Mouse (Mus musculus): ENCODE results near the gene Fbxl8. TPM values are rescaled to one million over a fixed set of nuclear protein-coding genes. Genes with fewer than 3 reads are reported as not detected.

Fbxl8 gene
- polyA plus RNA-seq, 1 experiment from 2014 or later, result 4.0 TPM

- 73% methylated on average over 7 of the region's 7 CpGs for WGBS
These were observed 28.0 kb downstream of the Fbxl8 start for GRCm38 (mm10) chr8:105292471-105292870.

GRCm38 (mm10) chr8:105293405-105293804, 29.0 kb downstream of the Fbxl8 start:
- Histone ChIP-seq H3K9me3 (ENCODE audit: control insufficient read depth, low read length) (no peaks in the 10 kb centered on the region), H3K27me3 (ENCODE audit: control insufficient read depth, insufficient read depth, low read length) (peaks cover 8% of the 10 kb centered on the region), H3K4me2 (ENCODE audit: low read length) (no peak overlapping the region), H3K4me1 (ENCODE audit: control insufficient read depth in 2 of 2, insufficient read depth in 2 of 2, low read length in 2 of 2) (peaks cover 10 to 18% of the 10 kb centered on the region in 2 experiments), H3K27ac (replicated peaks in 1 of 2; ENCODE audit: control insufficient read depth in 1 of 2, insufficient read depth in 1 of 2, low read depth in 2 of 2, low read length in 2 of 2) (no peak overlapping the region), H3K36me3 (ENCODE audit: control insufficient read depth, insufficient read depth, low read length) (no peaks in the 10 kb centered on the region), H3K9ac (ENCODE audit: low read length) (no peak overlapping the region), H3K4me3 (ENCODE audit: control insufficient read depth in 1 of 2, insufficient read depth in 1 of 2, low read depth in 1 of 2, low read length in 2 of 2) (no peak overlapping the region)
- 56% methylated on average over 19 of the region's 19 CpGs for WGBS
- ATAC-seq (ENCODE audit: insufficient number of reproducible peaks, insufficient read depth, low FRiP score, low read depth), result no peak

More at GRCm38 (mm10) chr8:105292471-105292870, 28.0 kb downstream of the Fbxl8 start:
- Histone ChIP-seq H3K4me3 (ENCODE audit: control insufficient read depth in 1 of 2, insufficient read depth in 1 of 2, low read depth in 1 of 2, low read length in 2 of 2) (no peak overlapping the region), H3K4me1 (ENCODE audit: control insufficient read depth in 2 of 2, insufficient read depth in 2 of 2, low read length in 2 of 2) (peaks cover 6 to 14% of the 10 kb centered on the region in 2 experiments), H3K27ac (replicated peaks in 1 of 2; ENCODE audit: control insufficient read depth in 1 of 2, insufficient read depth in 1 of 2, low read depth in 2 of 2, low read length in 2 of 2) (no peak overlapping the region), H3K4me2 (ENCODE audit: low read length) (no peak overlapping the region), H3K36me3 (ENCODE audit: control insufficient read depth, insufficient read depth, low read length) (no peaks in the 10 kb centered on the region), H3K9me3 (ENCODE audit: control insufficient read depth, low read length) (no peaks in the 10 kb centered on the region), H3K9ac (ENCODE audit: low read length) (no peak overlapping the region), H3K27me3 (ENCODE audit: control insufficient read depth, insufficient read depth, low read length) (peaks cover 8% of the 10 kb centered on the region)
- ATAC-seq (ENCODE audit: insufficient number of reproducible peaks, insufficient read depth, low FRiP score, low read depth), result no peak

GRCm38 (mm10) chr8:105294776-105295175, 30.3 kb downstream of the Fbxl8 start:
- WGBS, result 59% methylated on average over 9 of the region's 9 CpGs
- peak overlapping the region; percentile 50 for H3K4me2 ChIP-seq (ENCODE audit: low read length)
- H3K27me3 ChIP-seq (ENCODE audit: control insufficient read depth, insufficient read depth, low read length), result peaks cover 7% of the 10 kb centered on the region
- H3K9me3 ChIP-seq (ENCODE audit: control insufficient read depth, low read length), result no peaks in the 10 kb centered on the region
- no peak overlapping the region; the same call in 1 of the 2 replicates for H3K9ac ChIP-seq (ENCODE audit: low read length)
- peak overlapping the region; percentile 33 to 34; a peak in 3 of 4 replicates for H3K4me3 ChIP-seq (ENCODE audit: control insufficient read depth in 1 of 2, insufficient read depth in 1 of 2, low read depth in 1 of 2, low read length in 2 of 2)
- H3K36me3 ChIP-seq (ENCODE audit: control insufficient read depth, insufficient read depth, low read length), result peaks cover 11% of the 10 kb centered on the region
- H3K27ac ChIP-seq (replicated peaks in 1 of 2; ENCODE audit: control insufficient read depth in 1 of 2, insufficient read depth in 1 of 2, low read depth in 2 of 2, low read length in 2 of 2), result no peak overlapping the region
- ATAC-seq (ENCODE audit: insufficient number of reproducible peaks, insufficient read depth, low FRiP score, low read depth), result no peak
- H3K4me1 ChIP-seq (ENCODE audit: control insufficient read depth in 2 of 2, insufficient read depth in 2 of 2, low read length in 2 of 2), result peaks cover 10 to 22% of the 10 kb centered on the region in 2 experiments

- Histone ChIP-seq H3K4me1 (ENCODE audit: control insufficient read depth in 2 of 2, insufficient read depth in 2 of 2, low read length in 2 of 2) (peaks cover 9 to 17% of the 10 kb centered on the region in 2 experiments), H3K36me3 (ENCODE audit: control insufficient read depth, insufficient read depth, low read length) (peaks cover 16% of the 10 kb centered on the region), H3K27me3 (ENCODE audit: control insufficient read depth, insufficient read depth, low read length) (peaks cover 3% of the 10 kb centered on the region; the same call in 1 of the 2 replicates), H3K4me2 (ENCODE audit: low read length) (peak overlapping the region; percentile 50), H3K27ac (replicated peaks in 1 of 2; ENCODE audit: control insufficient read depth in 1 of 2, insufficient read depth in 1 of 2, low read depth in 2 of 2, low read length in 2 of 2) (peak overlapping the region; percentile 61 to 65; a peak in 2 of 4 replicates), H3K9me3 (ENCODE audit: control insufficient read depth, low read length) (no peaks in the 10 kb centered on the region), H3K4me3 (ENCODE audit: control insufficient read depth in 1 of 2, insufficient read depth in 1 of 2, low read depth in 1 of 2, low read length in 2 of 2) (peak overlapping the region; percentile 33 to 34), H3K9ac (ENCODE audit: low read length) (peak overlapping the region; percentile 45)
- 49% methylated on average over 11 of the region's 11 CpGs for WGBS
- ATAC-seq (ENCODE audit: insufficient number of reproducible peaks, insufficient read depth, low FRiP score, low read depth), result no peak
These were observed 30.8 kb downstream of the Fbxl8 start for GRCm38 (mm10) chr8:105295256-105295655.

- Histone ChIP-seq H3K27me3 (ENCODE audit: control insufficient read depth, insufficient read depth, low read length) (no peaks in the 10 kb centered on the region), H3K27ac (replicated peaks in 1 of 2; ENCODE audit: control insufficient read depth in 1 of 2, insufficient read depth in 1 of 2, low read depth in 2 of 2, low read length in 2 of 2) (peak within 1 kb of the TSS; percentile 65 to 78), H3K4me1 (ENCODE audit: control insufficient read depth in 2 of 2, insufficient read depth in 2 of 2, low read length in 2 of 2) (peaks cover 9 to 17% of the 10 kb centered on the region in 2 experiments), H3K9me3 (ENCODE audit: control insufficient read depth, low read length) (no peaks in the 10 kb centered on the region), H3K9ac (ENCODE audit: low read length) (peak within 1 kb of the TSS; percentile 95), H3K4me2 (ENCODE audit: low read length) (peak within 1 kb of the TSS; percentile 77), H3K36me3 (ENCODE audit: control insufficient read depth, insufficient read depth, low read length) (peaks cover 23% of the 10 kb centered on the region), H3K4me3 (ENCODE audit: control insufficient read depth in 1 of 2, insufficient read depth in 1 of 2, low read depth in 1 of 2, low read length in 2 of 2) (peak within 1 kb of the TSS; percentile 34 to 98)
- WGBS, result 36% methylated on average over 11 of the region's 11 CpGs
- ATAC-seq (ENCODE audit: insufficient number of reproducible peaks, insufficient read depth, low FRiP score, low read depth), result no peak
These were observed 31.6 kb downstream of the Fbxl8 start, which contains the start of gene Exoc3l for GRCm38 (mm10) chr8:105295895-105296573. Gene Exoc3l (minus strand): TSS chr8:105296101.

GRCm38 (mm10) chr8:105297511-105298192, 33.2 kb downstream of the Fbxl8 start, which contains the start of gene E2f4:
Gene E2f4 (plus strand): TSS chr8:105297663.
- Histone ChIP-seq H3K27me3 (ENCODE audit: control insufficient read depth, insufficient read depth, low read length) (no peaks in the 10 kb centered on the region), H3K9me3 (ENCODE audit: control insufficient read depth, low read length) (no peaks in the 10 kb centered on the region), H3K27ac (replicated peaks in 1 of 2; ENCODE audit: control insufficient read depth in 1 of 2, insufficient read depth in 1 of 2, low read depth in 2 of 2, low read length in 2 of 2) (peak within 1 kb of the TSS; percentile 74 to 82), H3K4me3 (ENCODE audit: control insufficient read depth in 1 of 2, insufficient read depth in 1 of 2, low read depth in 1 of 2, low read length in 2 of 2) (peak within 1 kb of the TSS; percentile 81 to 98), H3K36me3 (ENCODE audit: control insufficient read depth, insufficient read depth, low read length) (peaks cover 40% of the 10 kb centered on the region), H3K9ac (ENCODE audit: low read length) (peak within 1 kb of the TSS; percentile 95), H3K4me2 (ENCODE audit: low read length) (peak within 1 kb of the TSS; percentile 77), H3K4me1 (ENCODE audit: control insufficient read depth in 2 of 2, insufficient read depth in 2 of 2, low read length in 2 of 2) (peaks cover 9 to 17% of the 10 kb centered on the region in 2 experiments)
- WGBS, result under 1% methylated on average over 58 of the region's 58 CpGs
- peak; percentile 78 for ATAC-seq (ENCODE audit: insufficient number of reproducible peaks, insufficient read depth, low FRiP score, low read depth)

- Histone ChIP-seq H3K27me3 (ENCODE audit: control insufficient read depth, insufficient read depth, low read length) (no peaks in the 10 kb centered on the region), H3K9me3 (ENCODE audit: control insufficient read depth, low read length) (no peaks in the 10 kb centered on the region), H3K4me2 (ENCODE audit: low read length) (peak overlapping the region; percentile 77), H3K4me1 (ENCODE audit: control insufficient read depth in 2 of 2, insufficient read depth in 2 of 2, low read length in 2 of 2) (peaks cover 11 to 20% of the 10 kb centered on the region in 2 experiments), H3K4me3 (ENCODE audit: control insufficient read depth in 1 of 2, insufficient read depth in 1 of 2, low read depth in 1 of 2, low read length in 2 of 2) (peak overlapping the region; percentile 81 to 98), H3K9ac (ENCODE audit: low read length) (peak overlapping the region; percentile 95), H3K36me3 (ENCODE audit: control insufficient read depth, insufficient read depth, low read length) (peaks cover 49% of the 10 kb centered on the region), H3K27ac (replicated peaks in 1 of 2; ENCODE audit: control insufficient read depth in 1 of 2, insufficient read depth in 1 of 2, low read depth in 2 of 2, low read length in 2 of 2) (no peak overlapping the region)
- WGBS, result 49% methylated on average over 18 of the region's 18 CpGs
- ATAC-seq (ENCODE audit: insufficient number of reproducible peaks, insufficient read depth, low FRiP score, low read depth), result no peak
These were observed 34.2 kb downstream of the Fbxl8 start for GRCm38 (mm10) chr8:105298351-105299252.

Measured in heart, embryonic 14.5 days (tissue).